Mouse (Mus musculus): Measurements from ENCODE around the gene Neurod2. TPM values are rescaled to one million over a fixed set of nuclear protein-coding genes. Genes with fewer than 3 reads are reported as not detected.
A peak's percentile ranks its signal among the peaks of the same experiment; 100 is the strongest.

The Neurod2 gene
- total RNA-seq, 2 experiments from 2014 or later: not detected

DNA sequence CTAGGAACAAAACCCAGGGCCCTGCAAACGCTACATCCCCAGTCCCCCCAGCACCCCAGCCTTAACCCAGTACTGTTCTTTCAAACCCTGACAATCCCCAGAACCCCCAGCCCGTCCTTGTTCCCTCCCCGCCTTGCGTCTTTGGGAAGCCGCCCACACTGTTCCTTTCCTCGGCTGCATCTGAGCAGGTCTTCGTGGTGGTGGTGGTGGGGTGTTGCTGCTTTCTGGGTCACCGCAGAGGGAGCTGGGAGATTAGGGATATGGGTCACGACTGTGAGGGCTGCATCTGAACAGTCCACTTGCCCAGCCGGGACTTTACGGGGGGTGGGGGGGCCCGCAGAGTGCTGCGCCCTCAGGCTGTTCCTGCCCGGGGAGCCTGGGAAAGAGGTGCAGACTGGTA, 25.0 kb upstream of the Neurod2 start:
- no peak for DNase-seq

DNA sequence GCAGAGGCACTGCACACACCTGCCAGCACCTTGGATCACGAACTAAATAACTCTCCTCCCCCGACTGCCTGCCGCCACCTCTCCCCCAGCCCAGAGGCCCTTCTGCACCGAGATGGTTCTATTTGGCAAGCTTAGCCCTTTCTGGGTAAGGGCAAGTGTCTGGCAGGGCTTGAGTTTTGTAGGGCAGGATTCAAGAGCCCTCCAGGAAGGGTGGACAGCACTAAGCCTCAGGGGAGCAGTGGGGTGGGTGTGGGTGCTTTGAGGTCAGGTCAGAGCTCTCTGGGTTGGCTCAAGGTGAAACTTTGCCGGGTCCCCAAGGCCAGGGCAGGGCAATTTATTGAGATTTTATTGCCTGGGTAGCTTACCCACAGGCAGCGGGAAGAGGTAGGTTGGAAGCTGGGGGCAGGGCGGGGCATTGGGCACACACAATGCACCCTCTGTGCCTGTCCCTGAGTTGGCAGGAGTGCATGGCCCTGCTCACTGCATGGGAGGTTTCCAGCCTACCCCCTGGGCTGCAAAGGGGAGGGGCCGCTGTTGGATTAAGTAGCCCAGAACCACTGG, 24.3 kb upstream of the Neurod2 start:
- DNase-seq: no peak

DNA sequence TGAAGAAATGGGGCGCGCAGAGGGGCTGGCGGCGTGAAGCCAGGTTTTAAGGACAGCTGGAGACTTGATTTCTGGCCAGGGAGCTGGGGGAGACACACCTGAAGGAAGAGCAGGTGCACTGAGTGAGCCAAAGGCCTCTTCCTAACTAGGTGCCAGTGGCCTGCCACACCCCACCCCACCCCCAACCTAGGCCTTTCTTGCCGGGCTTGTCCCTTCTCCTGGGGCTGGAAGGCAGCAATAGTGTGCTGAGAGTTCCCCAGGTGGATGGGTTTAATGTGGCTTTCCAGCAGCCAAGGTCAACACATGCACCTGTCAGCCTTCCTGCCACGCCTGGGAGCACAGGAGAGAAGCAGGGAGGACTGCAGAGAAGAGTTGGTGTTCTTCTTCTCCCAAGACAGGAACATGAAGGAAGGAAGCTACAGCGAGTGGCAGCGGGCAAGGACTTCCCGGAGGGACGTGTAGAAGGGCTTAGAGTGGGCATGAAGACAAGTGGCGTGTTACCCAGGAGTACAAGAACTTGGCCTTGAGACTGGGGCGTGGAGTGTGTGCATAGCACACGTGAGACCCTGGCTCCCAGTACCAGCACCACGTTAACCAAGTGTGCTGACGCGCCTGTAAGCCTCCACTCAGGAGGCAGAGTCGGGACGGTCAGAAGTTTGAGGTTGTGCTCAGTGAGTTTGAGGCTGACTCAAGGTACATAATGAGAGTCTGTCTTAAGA, 23.0 kb upstream of the Neurod2 start:
- DNase-seq: no peak

DNA sequence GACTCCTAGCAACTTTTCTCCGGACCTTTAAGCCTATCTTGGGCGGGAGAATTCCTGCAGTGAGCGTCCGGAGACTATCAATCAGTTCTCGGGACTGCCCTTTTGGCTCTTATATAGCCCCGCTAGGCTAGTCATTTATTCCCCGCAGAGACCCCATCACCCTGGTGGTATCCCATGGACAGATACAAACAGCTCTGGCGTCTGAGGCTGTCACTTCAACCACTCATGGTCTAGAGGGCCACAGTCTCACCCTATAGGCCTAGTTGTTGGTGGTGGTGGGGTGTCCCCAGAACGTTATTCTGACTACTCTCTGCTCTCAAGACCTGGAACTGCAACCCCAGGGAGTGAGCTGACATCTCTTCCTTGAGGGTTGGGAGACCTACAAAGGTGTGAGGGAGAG, 19.9 kb upstream of the Neurod2 start:
- no peak for DNase-seq

DNA sequence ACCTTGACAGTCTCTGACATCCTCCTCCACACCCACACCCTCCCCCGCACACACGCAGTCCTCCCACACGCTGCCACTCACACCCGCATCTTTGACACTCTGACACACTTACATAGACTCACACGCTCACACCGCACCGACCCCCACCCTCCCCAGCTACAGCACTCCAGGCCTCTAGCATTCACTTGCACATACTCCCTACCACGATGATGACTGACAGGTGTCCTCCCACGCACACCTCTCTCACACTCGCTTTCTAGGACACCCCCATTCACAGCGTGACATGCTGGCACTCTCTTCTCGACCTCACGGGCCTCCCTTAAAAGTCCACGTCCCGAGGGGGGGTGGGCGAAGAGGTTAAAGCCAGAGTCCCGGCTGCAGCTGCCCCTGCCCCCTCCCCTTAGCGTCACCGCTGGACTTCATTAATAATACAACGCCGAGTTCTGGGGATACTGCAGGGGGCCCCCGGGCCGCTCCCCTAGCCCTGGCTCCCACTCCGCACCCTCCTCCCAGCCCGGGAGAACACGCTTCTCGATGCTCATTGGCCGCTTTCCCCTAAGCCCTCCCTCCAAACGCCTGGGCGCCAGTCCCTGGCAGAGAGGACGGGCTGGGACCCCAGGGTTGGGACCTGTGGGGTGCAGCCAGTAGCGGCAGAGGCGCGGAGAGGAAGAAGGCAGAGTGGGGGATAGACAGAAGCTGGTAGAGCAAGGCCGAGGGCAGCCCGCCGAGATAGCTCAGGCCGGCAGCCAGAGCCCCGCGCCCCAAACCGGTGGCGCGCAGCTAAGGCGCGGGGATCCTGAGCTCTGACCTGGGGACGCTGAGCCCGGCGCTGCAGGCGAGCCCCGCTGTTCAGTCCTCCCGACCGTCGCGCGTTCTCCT, 18.9 kb upstream of the Neurod2 start, which contains the start of gene Ppp1r1b:
Ppp1r1b (plus strand) TSS at position 322 of the 879 bp plus-strand sequence.
- peak; percentile 53 to 71 for DNase-seq

DNA sequence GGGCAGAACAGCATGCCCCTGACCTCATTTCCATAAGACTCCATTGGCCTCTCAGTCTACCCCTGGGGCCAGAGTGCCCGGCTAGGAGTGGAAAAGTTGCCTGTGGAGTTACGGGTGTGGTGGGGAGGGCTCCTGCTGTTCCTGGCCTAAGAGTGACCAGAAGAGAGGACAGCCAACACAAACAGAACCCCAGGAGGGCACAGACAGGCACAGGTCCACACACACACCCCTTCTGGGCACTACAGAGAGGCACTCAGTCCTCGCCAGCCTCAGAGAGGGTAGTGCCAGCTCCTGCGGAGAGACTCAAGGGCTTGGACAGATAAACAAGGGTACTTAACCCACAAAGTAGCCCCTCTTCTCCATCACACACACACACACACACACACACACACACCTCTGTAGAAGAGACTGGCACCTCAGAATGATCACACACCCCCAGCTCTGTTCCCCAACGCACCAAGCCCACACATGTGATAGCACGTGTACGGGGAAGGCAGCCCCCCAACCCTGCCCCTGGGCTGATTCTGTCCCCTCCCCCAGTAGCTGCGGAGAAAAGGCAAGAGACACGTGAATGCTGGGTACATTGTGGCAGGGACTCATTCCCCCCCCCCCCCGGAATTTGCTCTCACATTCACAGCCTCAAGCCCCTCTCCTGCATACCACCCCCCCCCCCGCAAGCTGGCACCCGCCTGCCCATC, 18.1 kb upstream of the Neurod2 start:
- no peak for DNase-seq

DNA sequence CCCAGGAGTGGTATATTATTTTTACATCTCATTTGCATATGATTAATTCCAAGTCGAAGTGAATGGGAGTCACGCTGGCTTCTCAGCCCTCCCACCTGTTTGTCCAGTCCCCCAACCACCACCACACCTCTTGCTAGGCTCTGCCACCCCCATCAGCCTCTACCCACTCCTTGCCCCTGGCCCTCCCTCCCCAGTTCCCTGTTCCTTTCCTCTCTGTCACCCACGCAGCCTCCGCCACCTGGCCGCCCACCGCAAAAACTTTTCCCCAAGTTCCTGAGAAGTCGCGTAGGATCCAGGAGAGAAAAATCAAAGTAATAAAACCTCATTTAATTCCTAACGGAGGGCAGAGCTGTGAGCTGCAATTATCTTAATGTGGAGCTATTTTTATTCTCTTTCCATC, 16.7 kb upstream of the Neurod2 start:
- DNase-seq: no peak

DNA sequence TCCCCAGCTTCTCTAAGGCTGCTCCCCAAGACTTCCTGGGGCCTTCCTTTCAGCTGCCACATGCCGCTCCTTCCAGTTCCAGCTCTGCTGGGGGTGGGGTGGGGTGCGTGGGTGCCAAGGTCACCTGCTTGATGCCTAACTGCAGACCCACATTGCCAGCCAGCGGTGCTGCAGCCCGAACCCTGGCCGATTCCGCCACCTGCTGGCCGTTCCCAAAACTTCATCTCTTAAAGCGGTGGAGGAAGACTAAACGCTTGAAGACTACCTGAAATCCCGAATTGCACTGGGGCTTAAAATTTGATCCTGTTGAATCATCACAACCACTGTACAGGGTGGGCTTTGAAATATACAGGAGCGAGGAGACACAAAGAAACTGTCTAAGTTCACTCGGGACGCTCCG, 15.8 kb upstream of the Neurod2 start:
- peak; percentile 86 to 87 for DNase-seq

DNA sequence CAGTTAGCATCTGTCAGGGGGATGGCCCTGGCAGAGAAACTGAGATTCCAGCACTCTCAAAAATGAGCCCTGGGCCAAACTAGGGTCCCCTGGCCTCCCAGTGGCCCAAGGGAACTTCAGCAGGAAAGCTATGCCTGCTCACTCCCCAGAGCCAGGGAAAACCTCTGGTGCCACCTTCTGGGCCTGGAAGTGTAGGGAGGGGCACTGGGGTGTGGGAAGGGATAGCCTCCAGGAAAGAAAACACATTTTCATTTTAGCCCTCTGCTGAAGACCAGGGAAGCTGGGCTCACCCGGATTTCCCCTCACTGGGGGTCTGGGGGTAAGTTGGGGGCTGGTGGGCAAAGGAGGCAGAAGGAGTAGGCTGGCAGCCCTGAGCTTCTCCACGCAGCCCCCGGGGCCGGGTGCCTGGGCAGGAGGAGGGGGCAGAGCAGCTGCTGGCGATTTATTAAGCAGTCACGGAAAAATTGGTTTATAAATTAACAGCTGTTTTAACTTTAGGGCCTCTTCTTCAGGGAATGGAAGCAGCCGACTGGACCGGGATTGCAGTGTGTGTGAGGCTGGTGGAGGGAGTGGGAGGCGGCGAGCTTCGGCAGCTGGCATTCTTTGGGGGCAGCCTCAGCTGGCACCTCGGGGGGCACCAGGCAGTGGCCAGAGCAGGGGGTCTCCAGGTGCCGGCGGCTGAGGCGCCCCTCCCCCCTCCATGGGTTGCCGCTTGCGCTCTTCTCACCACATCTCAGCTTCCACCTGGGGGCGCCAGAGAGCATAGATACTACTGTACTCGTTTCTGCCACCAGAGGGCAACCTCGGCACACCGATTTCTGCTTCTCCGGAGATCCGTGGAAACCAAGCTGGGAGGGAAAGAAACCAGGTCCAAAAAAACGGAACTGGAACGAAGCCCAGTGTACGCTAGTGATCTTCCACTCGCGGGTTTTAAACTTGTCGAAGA, 12.8 kb upstream of the Neurod2 start:
- peak; percentile 92 for DNase-seq

DNA sequence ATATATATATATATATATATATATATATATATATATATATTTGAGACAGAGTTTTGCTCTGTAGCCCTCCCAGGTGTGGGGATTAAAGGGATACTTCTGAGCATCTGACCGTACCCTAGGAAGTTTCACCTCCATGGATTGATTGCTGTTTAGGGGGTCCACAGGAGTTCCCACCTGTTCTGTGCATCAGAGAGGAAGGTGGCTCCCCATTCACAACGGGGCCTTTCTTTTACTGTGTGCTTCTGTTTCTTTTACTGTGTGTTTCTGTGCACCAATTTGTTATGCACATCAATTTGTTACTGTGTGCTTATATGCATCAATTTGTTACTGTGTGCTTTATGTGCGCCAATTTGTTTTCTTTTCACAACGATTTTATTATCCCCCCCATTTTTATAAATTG, 11.7 kb upstream of the Neurod2 start:
- DNase-seq: no peak

DNA sequence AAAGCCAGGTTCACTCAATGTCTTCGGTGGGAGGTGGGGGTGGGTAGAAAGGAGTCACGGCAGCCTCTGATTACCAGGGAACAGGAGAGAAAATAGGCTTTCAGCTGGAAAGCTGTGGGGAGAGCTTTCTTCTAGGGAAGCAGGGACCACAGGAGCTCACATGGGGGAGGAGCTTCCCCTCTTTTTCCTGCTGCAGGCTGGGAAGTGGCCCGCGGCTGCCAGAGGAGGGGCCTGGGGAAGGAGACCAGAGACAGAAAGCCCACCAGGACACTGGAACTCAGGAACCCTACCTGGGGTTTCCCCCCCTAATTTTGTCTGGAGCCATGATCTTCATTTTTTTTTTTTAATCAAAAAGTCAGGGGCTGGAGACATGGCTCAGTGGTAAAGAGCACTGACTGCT, 11.1 kb upstream of the Neurod2 start:
- DNase-seq: no peak

DNA sequence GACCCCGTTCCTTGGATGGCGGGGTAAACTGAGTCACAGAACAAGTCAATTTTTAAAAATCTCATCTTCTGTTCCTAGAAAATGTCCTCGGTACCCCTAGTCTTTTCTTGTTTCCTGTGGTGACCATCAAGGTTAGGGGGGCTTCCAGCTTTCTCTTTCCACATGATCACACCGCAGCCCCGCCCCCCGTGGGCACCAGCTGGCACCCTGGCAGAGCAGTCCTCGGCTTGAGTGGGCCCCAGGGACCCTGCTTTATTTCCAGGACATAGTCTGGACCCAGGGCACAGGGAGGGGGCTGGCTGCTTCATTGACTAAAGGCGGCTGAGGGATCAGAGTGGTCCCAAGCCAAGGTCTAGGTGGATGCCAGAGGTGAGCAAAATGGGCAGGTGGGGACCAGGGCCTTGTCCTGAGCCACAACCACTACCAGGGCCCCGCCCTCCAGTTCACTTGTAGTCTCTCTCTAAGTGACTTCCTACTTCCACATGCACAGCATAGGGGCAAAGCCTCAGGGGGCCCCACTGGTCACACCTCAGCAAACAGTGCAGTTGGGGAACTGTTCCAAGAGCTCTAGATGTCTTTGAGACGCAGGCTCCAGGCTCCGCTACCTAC, 10.3 kb upstream of the Neurod2 start:
- no peak for DNase-seq

DNA sequence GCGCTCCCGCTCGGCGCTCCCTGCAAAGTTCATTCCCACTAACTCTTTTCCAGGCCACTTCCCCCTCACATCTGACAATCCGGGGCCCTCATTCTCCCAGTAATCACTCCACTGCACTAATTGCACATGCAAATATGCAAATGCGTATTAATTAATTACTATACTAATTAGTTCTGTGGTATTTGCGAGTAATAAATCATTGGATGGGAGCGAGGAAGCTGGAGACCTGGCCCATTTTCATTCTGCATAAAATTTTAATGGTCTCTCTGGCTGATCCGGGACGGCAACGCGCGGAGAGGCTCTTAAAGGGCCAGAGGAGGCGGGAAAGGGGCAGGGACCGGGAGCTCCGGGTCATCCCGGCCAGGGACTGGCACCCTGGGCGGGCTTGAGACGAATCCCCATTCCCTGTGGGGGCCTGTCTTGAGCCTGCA, 9.6 kb upstream of the Neurod2 start:
- DNase-seq: peak in 1 of 2 experiments; percentile 36

DNA sequence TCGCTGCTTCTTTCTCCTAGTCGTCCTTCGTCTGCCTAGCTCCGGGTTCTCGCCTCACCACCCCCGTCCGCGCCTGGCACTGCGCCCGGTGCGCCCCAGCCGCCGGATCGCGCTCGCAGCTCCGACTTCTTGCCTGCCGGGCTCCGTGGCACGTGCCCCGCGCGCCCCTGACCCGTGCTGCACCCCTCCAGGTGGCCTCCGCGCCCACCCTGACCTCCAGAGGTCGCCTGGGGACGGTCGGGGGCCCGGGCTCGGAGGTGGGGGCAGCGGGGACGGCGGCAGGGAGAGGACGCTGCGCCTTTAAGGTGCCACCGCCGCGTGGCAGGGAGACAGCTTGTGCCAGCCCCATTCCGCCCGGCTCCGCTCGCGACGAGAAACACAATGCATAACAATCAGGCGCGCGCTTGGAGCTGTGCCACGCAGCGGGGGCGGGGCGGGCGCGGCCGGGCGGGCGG, 9.1 kb upstream of the Neurod2 start:
- peak; percentile 59 to 72 for DNase-seq

DNA sequence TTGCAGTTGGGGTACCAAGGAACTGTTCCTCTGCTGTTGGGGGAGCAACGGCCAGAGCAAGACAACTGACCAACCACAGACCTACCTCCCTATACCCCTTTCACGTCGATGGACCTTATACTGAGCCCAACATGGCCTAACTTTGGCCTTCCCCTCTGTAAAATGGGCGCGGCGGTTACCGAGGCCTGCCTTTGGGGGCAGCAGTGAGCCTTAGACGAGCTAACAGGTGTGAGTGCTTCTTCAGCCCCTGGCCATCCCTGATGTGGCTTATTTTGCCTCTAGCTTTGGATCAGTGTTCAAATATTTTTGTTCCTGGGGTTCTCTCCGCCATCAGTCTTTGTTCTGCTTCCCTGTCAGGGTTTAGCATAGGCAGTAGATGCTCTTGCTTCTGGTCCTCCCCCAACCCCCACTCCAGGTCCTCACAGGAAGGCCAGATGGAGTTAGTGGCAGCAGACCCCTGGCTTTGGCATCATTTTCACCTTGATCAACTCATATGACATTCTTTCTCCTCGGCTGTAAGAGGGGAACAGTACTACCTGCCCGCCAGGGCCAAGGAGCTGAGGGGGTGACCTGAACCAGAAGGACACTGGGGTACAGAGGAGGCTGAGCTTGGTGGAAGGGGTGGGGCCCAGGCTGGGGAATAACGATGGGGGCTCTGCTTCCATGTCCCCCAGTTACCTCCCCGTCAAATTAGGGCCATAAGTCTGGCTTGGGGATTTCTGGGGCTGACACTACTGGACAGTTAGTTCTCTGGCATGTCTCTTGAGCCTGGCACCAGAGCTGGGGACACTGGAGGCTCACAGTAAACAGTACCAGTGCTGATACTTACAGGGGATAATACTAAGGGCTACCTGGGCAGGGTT, 7.0 kb upstream of the Neurod2 start:
- DNase-seq: no peak

DNA sequence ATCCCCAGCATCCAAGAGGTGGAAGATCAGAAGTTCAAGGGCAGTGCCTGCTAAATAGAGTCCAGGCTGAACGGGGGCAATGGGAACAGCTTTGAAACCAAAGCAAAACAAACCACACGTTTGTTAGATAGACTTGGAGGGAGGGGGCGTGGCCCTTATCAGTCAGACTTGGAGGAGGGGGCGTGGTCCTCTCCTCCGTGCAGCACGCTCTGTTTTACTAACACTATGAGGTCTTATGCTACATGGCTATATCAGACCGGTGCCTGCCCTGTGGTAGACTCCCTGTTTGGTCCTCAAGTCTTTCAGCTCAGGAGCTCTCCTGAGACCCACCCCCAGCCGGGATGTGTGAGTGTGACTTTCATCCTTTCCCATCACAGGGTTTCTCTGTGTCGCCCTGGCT, 5.8 kb upstream of the Neurod2 start:
- DNase-seq: no peak

DNA sequence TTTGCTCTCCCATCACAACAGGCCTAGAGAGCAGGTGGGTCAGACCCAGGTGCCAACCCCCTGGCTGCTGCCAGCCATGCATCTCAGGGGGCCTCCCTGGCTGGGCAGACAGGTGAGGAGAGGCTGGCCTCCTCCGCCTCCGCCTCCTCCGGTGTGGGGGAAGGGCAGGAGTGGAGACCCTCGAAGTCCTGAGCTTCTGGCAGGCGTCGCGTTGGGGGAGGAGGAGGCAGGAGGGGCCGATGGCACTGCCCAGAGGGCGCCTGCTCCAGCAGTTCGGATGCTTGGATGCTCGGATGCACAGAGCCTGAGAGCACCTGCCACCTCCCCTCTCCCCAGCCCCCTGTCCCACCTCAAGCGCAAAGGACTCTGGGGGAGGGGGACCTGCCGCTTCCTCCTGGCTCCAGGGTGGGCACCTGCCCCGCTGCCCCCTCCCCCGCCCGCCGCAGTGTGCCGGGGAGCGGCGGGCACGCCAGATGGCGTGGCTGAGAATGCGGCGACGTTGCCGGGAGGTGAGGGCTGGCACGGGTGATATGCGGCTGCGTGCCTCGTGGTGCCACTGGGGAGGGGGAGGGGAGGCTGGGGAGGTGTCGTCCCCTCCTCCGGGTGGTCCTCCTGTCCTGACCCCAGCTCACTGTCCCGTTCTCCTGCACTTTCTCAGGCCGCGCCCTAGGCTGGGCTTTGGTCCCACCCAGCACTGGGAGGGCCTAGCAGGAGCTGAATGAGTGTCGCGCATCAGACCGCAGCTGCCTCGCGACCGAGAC, 4.7 kb upstream of the Neurod2 start:
- DNase-seq: no peak

DNA sequence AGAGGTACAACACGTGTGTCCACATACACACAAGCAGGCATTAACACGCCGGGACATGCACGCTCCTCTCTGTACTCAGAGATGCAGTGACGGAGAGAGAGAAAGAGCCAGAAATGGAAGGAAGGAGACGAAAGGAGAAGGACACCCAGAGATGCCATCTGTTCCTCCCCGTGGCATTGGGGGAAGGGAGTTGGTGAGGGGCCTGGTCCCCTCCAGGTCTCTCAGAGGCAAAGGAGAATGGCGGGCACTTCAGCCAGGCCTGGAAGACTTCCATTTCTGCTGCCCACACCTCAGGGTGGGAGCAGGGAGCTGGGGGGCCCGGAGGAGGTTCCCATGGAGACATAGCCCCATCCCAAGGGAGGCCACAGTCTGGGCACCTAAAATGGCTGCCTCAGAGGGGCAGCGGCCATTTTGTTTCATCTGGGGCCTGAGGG, 3.8 kb upstream of the Neurod2 start:
- no peak for DNase-seq

DNA sequence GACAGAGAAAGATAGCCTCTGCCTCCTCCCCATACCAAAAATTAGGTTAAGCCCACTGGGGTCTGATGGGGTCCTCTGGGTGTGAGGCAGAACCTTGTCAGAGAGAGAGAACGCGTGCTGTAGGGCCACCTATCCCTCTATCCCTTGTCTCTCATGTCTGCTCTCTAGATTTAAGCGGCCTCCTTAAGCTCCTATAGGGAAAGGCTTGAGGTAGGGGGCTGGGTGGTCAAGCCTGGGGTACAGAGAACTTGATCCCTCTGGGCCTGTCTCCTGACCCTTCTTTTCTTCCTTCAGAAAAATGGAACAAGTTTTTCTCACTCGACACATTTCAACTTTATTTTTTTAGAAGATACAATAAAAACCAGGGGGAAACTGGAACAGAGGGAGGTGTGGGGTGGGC, 3.4 kb upstream of the Neurod2 start:
- no peak for DNase-seq
